ENCODE assay signal across 10 mouse cellular contexts in genomic region chr19:53391787-53392186, GRCm38 (mm10). TPM values are rescaled to one million over a fixed set of nuclear protein-coding genes. Genes with fewer than 3 reads are reported as not detected.
A peak's percentile ranks its signal among the peaks of the same experiment; 100 is the strongest.
DNase-seq lines count a peak whose midpoint lies in the region; TF ChIP-seq lines count a peak whose summit lies in the region.
"Had no signal": no experiment of that assay in that cellular context is flagged by ENCODE, and none has a peak within 500 bp of the region (broad histone marks: within the 10 kb centered on the region; RNA-seq: fewer than 3 reads in every experiment).

No protein-coding gene starts in this region.

- DNase-seq in heart, embryonic 10.5 days (ENCODE audit: low spot score) = peak; percentile 58
- DNase-seq in heart, adult 9 months (ENCODE audit: low spot score in 2 of 2) = no peak
- no peak for DNase-seq in ES-E14 (ENCODE audit: low read depth, low spot score)
- no peak for DNase-seq in hindbrain, embryonic 10.5 days (ENCODE audit: low spot score)
- DNase-seq in midbrain, embryonic 10.5 days (ENCODE audit: low spot score) = no peak
- no peak for DNase-seq in thymus, adult 2 months
- no peak for DNase-seq in left cerebral cortex, adult 9 months (ENCODE audit: low spot score in 2 of 2)
- DNase-seq in thymus, postnatal 0 days (ENCODE audit: low spot score) = no peak

- no peak for TF ChIP-seq CTCF in thymus, adult 2 months (IDR thresholded peaks at IDR 0.05; ENCODE audit: borderline replicate concordance, control insufficient read depth, extremely low read depth, insufficient read depth, low read length, poor library complexity)

- peak overlapping the region; percentile 92 for H3K9ac ChIP-seq in ES-E14 (ENCODE audit: insufficient read depth, low read depth, low read length, poor library complexity, severe bottlenecking)

- peaks cover 11% of the 10 kb centered on the region for H3K4me1 ChIP-seq in heart, embryonic 10.5 days
- peaks cover 2 to 12% of the 10 kb centered on the region in 2 experiments; a peak in 3 of 4 replicates for H3K4me1 ChIP-seq in ES-E14 (ENCODE audit: control insufficient read depth in 2 of 2, insufficient read depth in 2 of 2, low read length in 2 of 2, poor library complexity in 1 of 2)
- peaks cover 28% of the 10 kb centered on the region for H3K4me1 ChIP-seq in hindbrain, embryonic 10.5 days (replicated peaks)
- peaks cover 29% of the 10 kb centered on the region for H3K4me1 ChIP-seq in midbrain, embryonic 10.5 days
- peaks cover 2% of the 10 kb centered on the region; the same call in 1 of the 2 replicates for H3K4me1 ChIP-seq in thymus, adult 2 months (replicated peaks; ENCODE audit: control insufficient read depth, insufficient read depth, low read length)

- no peak for TF ChIP-seq POLR2A in thymus, adult 2 months (IDR thresholded peaks at IDR 0.05; ENCODE audit: control insufficient read depth, extremely low read depth, insufficient read depth, low read length, poor library complexity)

- H3K9me3 ChIP-seq in heart, embryonic 10.5 days = no peaks in the 10 kb centered on the region
- no peaks in the 10 kb centered on the region for H3K9me3 ChIP-seq in ES-E14 (ENCODE audit: control insufficient read depth, insufficient read depth, low read depth, low read length)
- no peaks in the 10 kb centered on the region for H3K9me3 ChIP-seq in hindbrain, embryonic 10.5 days
- no peaks in the 10 kb centered on the region for H3K9me3 ChIP-seq in midbrain, embryonic 10.5 days (replicated peaks)

- H3K27me3 ChIP-seq in heart, embryonic 10.5 days (ENCODE audit: insufficient read depth, poor library complexity, severe bottlenecking) = no peaks in the 10 kb centered on the region
- H3K27me3 ChIP-seq in hindbrain, embryonic 10.5 days (ENCODE audit: insufficient read depth, poor library complexity, severe bottlenecking) = no peaks in the 10 kb centered on the region
- no peaks in the 10 kb centered on the region for H3K27me3 ChIP-seq in midbrain, embryonic 10.5 days (ENCODE audit: low read depth, poor library complexity, severe bottlenecking)
- H3K27me3 ChIP-seq in thymus, adult 2 months (ENCODE audit: control insufficient read depth, insufficient read depth, low read length) = no peaks in the 10 kb centered on the region
- H3K27me3 ChIP-seq: Patski had no signal

- peak overlapping the region; percentile 97 for H3K27ac ChIP-seq in heart, embryonic 10.5 days
- peak overlapping the region; percentile 81; the same call in 1 of the 2 replicates for H3K27ac ChIP-seq in ES-E14 (ENCODE audit: insufficient read depth, low read depth, low read length, poor library complexity, severe bottlenecking)
- H3K27ac ChIP-seq in hindbrain, embryonic 10.5 days = peak overlapping the region; percentile 95
- peak overlapping the region; percentile 98; the same call in 1 of the 2 replicates for H3K27ac ChIP-seq in midbrain, embryonic 10.5 days (replicated peaks)
- no peak overlapping the region for H3K27ac ChIP-seq in thymus, adult 2 months (ENCODE audit: control insufficient read depth, insufficient read depth, low read length)

- peak overlapping the region; percentile 84 for H3K4me3 ChIP-seq in heart, embryonic 10.5 days
- H3K4me3 ChIP-seq in ES-E14 (ENCODE audit: insufficient read depth in 1 of 2, low read depth in 1 of 2, low read length in 2 of 2, poor library complexity in 1 of 2, severe bottlenecking in 1 of 2) = peak overlapping the region; percentile 84 to 85
- H3K4me3 ChIP-seq in hindbrain, embryonic 10.5 days = peak overlapping the region; percentile 84
- H3K4me3 ChIP-seq in midbrain, embryonic 10.5 days = peak overlapping the region; percentile 98
- H3K4me3 ChIP-seq in thymus, adult 2 months (ENCODE audit: control insufficient read depth, insufficient read depth, low read length) = no peak overlapping the region

- 93% methylated on average over 5 of the region's 5 CpGs for WGBS in heart, embryonic 10.5 days
- WGBS in hindbrain, embryonic 10.5 days = 91% methylated on average over 5 of the region's 5 CpGs
- WGBS in midbrain, embryonic 10.5 days = 93% methylated on average over 5 of the region's 5 CpGs
- 95% methylated on average over 5 of the region's 5 CpGs for WGBS in thymus, adult 2 months

- H3K36me3 ChIP-seq in heart, embryonic 10.5 days = peaks cover 24% of the 10 kb centered on the region
- peaks cover 15% of the 10 kb centered on the region for H3K36me3 ChIP-seq in ES-E14 (ENCODE audit: control insufficient read depth, insufficient read depth, low read length, poor library complexity, severe bottlenecking)
- H3K36me3 ChIP-seq in hindbrain, embryonic 10.5 days = peaks cover 23% of the 10 kb centered on the region
- peaks cover 23% of the 10 kb centered on the region for H3K36me3 ChIP-seq in midbrain, embryonic 10.5 days
- peaks cover 22% of the 10 kb centered on the region for H3K36me3 ChIP-seq in thymus, adult 2 months (ENCODE audit: control insufficient read depth, insufficient read depth, low read length)

- in situ Hi-C loops in ES-E14 (cut with MboI; ENCODE audit: low sequenced_read_pairs in 2 of 2, unreplicated experiment in 2 of 2) = loop anchor here in 1 of 2 experiments (10.0 kb wide), 1 partner anchor 183 kb away; no protein-coding TSS in a partner anchor

TF ChIP-seq in ES-E14, 5 proteins besides CTCF, POLR2A, EP300 and RAD21:
- TF ChIP-seq CHD2 (IDR thresholded peaks at IDR 0.05; ENCODE audit: low read depth, low read length) (no peak), HCFC1 (IDR thresholded peaks at IDR 0.05; ENCODE audit: borderline replicate concordance, insufficient read depth, low read length) (no peak), ZC3H11A (IDR thresholded peaks at IDR 0.05; ENCODE audit: borderline replicate concordance, low read depth, low read length) (no peak), MAFK (IDR thresholded peaks at IDR 0.05; ENCODE audit: insufficient read depth, low read depth, low read length) (no peak), ZNF384 (IDR thresholded peaks at IDR 0.05; ENCODE audit: low read depth, low read length) (no peak)
TF ChIP-seq in ES-E14: peak in this region for 0.

RNA-seq across cellular contexts. Expression of gene Smndc1, which starts 1.4 kb away (rescaled TPM):
- 27.6 and 31.7 TPM in 2 replicates for polyA plus RNA-seq in heart, embryonic 10.5 days (2016; fragmentation: Nextera tagmentation; extraction: Ambion mirVana)
- 32.6 and 37.4 TPM in 2 replicates for total RNA-seq in ES-E14 (2012; rRNA removed)
- 36.4 and 43.6 TPM in 2 replicates for polyA plus RNA-seq in hindbrain, embryonic 10.5 days (2016; fragmentation: Nextera tagmentation; extraction: Ambion mirVana)
- polyA plus RNA-seq in midbrain, embryonic 10.5 days (2016; fragmentation: Nextera tagmentation; extraction: Ambion mirVana) = 44.4 and 45.0 TPM in 2 replicates
- 6.7 and 6.8 TPM in 2 replicates for polyA plus RNA-seq in thymus, adult 2 months (2012; rRNA removed)
- polyA plus RNA-seq in thymus, postnatal 0 days (2015; fragmentation: Nextera tagmentation; extraction: Ambion mirVana) = 56.4 and 66.0 TPM in 2 replicates

RNA-seq across cellular contexts. Expression of gene Gm10197, which starts 20.2 kb away (rescaled TPM):
- not detected in 2 replicates for polyA plus RNA-seq in heart, embryonic 10.5 days (2016; fragmentation: Nextera tagmentation; extraction: Ambion mirVana)
- total RNA-seq in ES-E14 (2012; rRNA removed) = not detected in 2 replicates
- polyA plus RNA-seq in hindbrain, embryonic 10.5 days (2016; fragmentation: Nextera tagmentation; extraction: Ambion mirVana) = not detected in 2 replicates
- polyA plus RNA-seq in midbrain, embryonic 10.5 days (2016; fragmentation: Nextera tagmentation; extraction: Ambion mirVana) = 2.1 and 4.3 TPM in 2 replicates
- not detected in 2 replicates for polyA plus RNA-seq in thymus, adult 2 months (2012; rRNA removed)
- polyA plus RNA-seq in thymus, postnatal 0 days (2015; fragmentation: Nextera tagmentation; extraction: Ambion mirVana) = 2.1 and 2.5 TPM in 2 replicates
- total RNA-seq: neutrophil, adult 5-6 weeks had no signal
